Mouse (Mus musculus) brain, embryonic 14.5 days (tissue): ENCODE measurements around the gene Ssbp4. TPM values are rescaled to one million over a fixed set of nuclear protein-coding genes. Genes with fewer than 3 reads are reported as not detected.
A peak's percentile ranks its signal among the peaks of the same experiment; 100 is the strongest.
"Not testable (repeated sequence)": the region's sequence is repeated elsewhere in the genome, so short reads cannot be mapped to it uniquely, and the experiment has no call there.

Experiments used
- DNase-seq: peaks from one replicate; pipeline ENCODE4 v3.0.0-alpha.2; 2011; ENCODE audit warnings: low read depth
- CTCF ChIP-seq: fragments of 200-500 bp; IDR thresholded peaks from 2 replicates; pipeline ENCODE4 v1.5.1; 2012; ENCODE audit warnings: inconsistent platforms, mild to moderate bottlenecking, moderate library complexity, borderline replicate concordance; ENCODE audit not compliant: insufficient read depth, insufficient read length; ENCODE audit errors: extremely low read depth
- POLR2A ChIP-seq: fragments of 200-500 bp; IDR thresholded peaks from 2 replicates; pipeline ENCODE4 v1.6.1; 2012; ENCODE audit warnings: mild to moderate bottlenecking, inconsistent platforms, borderline replicate concordance; ENCODE audit not compliant: poor library complexity, insufficient read depth, insufficient read length, severe bottlenecking; ENCODE audit errors: extremely low read depth
- polyA plus RNA-seq: library from polyadenylated mRNA; depleted of rRNA; stranded (reverse); fragments of >200 nt; gene quantifications from 2 replicates; pipeline ENCODE4 v1.2.3, GENCODE M21; 2012

The Ssbp4 gene
- polyA plus RNA-seq, 1 experiment: 202 TPM

DNA sequence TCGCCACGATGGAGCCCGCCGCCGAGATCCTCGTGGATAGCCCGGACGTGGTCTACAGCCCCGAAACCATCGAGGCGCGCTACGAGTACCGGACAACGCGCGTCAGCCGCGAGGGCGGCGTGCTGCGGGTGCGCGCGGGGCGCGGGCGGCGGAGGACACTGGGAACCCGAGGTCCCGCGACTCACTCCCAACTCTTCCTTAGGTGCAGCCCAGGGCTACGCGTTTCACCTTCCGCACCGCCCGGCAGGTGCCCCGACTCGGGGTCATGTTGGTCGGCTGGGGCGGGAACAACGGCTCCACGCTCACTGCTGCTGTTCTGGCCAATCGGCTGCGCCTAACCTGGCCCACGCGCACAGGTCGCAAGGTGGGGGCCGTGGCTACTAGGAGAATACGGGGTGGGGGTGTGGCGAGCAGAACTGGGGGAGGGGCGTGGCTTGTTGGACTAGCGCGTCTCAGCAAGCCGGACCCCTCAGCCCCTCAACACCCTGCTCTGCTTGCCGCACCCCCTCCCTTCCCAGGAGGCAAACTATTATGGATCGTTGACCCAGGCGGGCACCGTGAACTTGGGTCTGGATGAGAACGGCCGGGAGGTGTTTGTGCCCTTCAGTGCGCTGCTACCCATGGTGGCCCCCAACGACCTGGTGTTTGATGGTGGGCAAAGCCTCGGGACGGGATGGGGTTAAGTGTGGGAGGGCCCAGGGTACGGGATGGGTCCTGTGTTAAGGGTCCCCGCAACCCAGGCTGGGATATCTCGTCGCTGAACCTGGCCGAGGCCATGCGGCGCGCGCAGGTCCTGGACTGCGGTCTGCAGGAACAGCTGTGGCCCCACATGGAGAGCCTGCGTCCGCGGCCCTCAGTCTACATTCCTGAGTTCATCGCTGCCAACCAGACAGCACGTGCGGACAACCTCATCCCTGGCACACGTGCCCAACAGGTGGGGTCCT is 13.8 kb downstream of the Ssbp4 start:
- TF ChIP-seq CTCF (no peak), POLR2A (no peak)
- DNase-seq: peak; percentile 46

DNA sequence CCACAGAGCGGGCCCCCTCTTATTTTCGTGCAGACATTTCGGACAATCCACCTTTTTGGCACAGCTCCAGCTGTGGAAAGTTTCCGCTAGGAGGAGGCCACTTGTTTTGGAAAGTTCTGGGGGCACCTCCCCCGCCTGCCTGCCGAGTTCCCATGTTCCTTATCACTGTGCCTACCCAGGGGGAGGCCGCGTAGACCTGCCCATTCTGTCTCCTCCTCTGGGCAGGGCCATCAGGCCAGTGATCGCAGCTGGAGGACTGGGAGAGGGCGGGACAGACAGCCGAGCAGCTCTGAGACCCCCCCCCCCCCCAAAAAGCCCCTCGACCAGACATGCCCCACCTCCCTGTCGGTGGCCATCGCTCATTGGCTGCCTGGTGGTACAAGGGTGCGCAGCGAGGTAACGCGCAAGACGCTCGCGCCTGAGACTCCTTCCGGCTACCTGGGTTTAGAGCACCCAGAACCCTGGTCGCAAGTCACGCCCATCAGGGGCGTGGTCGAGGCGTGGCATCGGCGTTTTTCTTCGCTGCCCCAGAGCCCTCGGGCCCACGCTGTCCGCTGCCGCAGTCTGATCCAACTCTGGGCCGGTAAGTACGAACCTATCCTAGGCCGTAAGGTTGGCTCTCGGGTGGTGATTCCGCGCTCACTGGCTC is 14.6 kb downstream of the Ssbp4 start, which contains the start of gene Isyna1:
Gene Isyna1, plus strand, starts transcription at position 413 of the 649 bp plus-strand sequence.
- TF ChIP-seq POLR2A (no peak), CTCF (no peak)
- peak; percentile 95 for DNase-seq

GRCm38 (mm10) chr8:70593173-70593572 is 15.5 kb downstream of the Ssbp4 start:
- DNase-seq: no peak
- TF ChIP-seq POLR2A (no peak), CTCF (no peak)

DNA sequence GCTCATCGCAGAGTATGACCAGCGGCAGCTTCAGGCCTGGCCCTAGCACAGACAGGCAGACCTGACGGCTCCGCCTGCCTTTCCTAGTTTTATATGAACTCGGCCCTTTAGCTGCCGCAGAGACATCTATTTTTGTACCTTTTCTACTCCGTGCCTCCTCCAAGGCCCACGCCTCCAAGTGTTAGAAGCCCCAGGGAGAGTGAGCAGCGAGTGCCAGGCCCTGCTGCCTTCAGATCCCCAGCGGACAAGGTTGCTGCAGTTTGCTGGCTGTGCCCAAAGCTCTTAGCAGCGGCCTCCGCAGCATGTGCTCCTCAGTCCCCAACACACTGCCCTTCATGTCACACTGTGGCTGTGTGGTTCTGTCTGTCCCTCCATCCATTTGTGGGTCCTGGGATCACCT is 17.1 kb downstream of the Ssbp4 start:
- TF ChIP-seq POLR2A: no peak
- TF ChIP-seq CTCF: no peak
- no peak for DNase-seq

GRCm38 (mm10) chr8:70587955-70588354 is 20.7 kb downstream of the Ssbp4 start:
- not testable (repeated sequence) for DNase-seq

DNA sequence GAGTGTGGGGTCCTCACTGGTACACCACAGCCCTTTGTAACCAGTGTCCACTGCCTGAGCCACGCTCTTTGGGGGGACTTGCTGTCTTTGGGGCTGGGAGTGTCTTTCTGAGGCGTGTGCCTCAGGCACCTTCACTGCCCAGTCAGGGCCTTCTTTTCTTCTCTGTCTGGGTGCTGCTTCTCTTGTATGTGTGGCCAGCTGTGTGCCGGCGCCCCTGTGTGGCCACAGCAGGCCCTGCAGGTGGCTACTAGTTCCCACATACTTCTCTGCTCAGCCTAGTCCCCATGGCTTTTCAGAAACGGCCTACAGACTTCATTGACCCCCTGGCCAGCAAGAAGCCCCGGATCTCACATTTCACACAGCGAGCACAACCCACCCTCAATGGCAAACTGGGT is 23.4 kb downstream of the Ssbp4 start:
- peak; percentile 77 for TF ChIP-seq CTCF
- no peak for TF ChIP-seq POLR2A
- no peak for DNase-seq

DNA sequence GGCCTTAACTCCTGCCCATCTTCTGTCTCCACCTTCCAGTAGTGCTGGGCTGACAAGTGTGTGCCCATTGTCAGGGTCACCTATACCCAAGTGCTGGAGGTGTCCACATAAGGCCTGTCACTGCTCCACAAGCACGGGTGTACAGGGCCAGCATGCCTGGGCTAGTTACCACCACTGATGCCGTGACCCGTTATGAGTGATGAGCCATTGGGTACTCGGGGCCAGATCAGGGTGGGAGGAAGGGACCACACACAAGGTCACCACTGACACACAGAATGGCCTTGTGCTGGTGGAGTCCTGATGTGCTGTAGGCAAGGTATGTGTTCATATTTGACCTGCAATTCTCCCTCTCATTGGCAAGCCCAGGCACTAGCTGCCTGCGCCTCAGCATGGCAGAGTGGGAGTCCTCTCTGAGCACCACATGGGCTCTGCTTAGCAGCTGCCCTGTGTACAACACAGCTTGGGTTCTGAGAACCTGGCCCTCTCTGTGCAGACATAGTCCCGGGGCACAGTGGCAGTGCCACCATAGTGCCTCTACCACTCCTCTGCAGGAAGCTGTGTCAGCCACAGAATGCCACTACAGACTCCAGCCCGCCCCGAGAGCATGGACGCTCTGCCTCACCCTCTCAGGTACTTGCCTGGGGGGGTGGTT is 23.9 kb downstream of the Ssbp4 start:
- DNase-seq: no peak
- TF ChIP-seq CTCF (no peak), POLR2A (no peak)

- TF ChIP-seq CTCF (no peak), POLR2A (no peak)
- DNase-seq: no peak
These were observed 24.9 kb downstream of the Ssbp4 start for GRCm38 (mm10) chr8:70583476-70584387.

GRCm38 (mm10) chr8:70577207-70577606 is 31.5 kb downstream of the Ssbp4 start:
- DNase-seq: no peak

DNA sequence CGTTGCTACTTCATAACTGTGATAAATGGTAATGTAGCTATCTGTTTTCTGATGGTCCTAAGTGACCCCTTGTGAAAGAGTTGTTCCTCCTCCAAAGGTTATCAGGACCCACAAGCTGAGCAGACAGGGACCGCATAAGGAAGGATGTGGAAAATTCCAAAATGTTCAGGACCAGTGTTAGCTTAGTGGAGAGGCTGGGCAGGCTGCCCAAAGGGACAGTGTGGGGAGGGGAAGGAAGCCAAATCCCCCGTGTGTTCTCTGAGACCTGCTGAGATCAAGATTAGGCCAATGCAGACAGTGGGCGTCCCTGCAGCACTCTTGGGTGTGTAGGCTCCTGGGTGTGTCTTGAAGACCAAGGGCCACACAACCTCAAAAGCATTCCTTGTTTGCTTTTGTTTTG is 33.8 kb downstream of the Ssbp4 start:
- DNase-seq: no peak
- TF ChIP-seq CTCF: no peak
- TF ChIP-seq POLR2A: no peak

More at GRCm38 (mm10) chr8:70577207-70577606, 31.5 kb downstream of the Ssbp4 start:
- TF ChIP-seq CTCF: no peak
- no peak for TF ChIP-seq POLR2A

DNA sequence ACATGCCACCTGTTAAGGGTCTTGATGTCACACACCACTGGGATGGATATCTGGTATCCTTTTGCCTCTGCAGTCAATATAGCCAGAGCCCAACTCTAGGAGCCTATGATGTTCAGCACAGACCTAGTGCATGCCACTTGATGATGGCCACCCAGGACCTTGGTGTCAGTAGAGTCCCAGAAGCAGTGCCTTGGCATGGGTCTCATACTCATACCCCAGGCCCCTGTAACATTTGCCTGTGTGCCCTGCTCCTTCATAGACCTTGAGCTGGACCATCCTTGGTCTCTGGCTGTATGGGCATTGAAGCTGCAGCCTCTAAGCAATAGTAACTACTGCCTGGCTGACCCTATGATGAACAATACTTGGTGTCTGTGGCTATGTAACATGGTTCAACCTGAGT is 34.4 kb downstream of the Ssbp4 start:
- DNase-seq: no peak
- TF ChIP-seq CTCF: no peak
- TF ChIP-seq POLR2A: no peak

DNA sequence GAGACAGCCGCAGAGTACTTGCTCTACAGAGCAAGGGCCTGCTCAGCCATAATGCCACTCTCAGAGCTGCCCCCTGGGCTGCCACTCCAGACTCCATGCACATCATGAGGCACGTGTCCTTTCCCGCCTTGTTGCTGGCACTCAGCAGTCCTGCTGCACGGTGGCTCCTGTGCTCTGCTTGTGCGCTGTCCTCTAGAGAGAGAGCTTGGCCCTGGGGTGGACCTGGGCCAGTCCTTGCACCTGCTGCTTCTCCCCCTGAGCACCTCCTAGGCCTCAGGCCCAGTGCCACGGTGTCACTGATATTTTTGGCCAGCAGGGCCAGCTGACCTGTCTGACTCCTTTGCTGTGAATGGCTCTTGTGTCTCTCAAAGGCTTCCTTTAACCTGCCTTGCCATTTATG is 37.7 kb downstream of the Ssbp4 start:
- DNase-seq: no peak
- TF ChIP-seq CTCF (no peak), POLR2A (no peak)

DNA sequence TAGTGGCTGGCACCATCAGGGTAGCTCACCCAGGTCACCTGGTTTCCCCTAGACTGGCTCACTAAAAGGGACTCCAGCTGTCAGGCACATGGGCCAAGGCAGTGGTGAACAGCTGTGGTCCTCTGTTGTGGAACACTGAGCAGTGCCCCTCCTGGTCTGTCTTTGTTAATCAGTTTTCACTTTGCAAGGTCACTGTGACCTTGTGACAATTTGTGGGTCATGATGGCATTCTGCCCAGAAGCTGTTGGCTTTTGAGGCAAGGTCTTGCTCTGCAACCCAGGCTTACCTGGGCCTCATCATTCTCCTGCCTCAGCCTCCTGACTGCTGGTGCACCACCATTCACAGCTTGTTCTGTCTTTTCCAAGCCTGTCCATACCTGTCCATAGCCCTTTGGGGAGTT is 38.3 kb downstream of the Ssbp4 start:
- no peak for DNase-seq
- TF ChIP-seq POLR2A (no peak), CTCF (no peak)

DNA sequence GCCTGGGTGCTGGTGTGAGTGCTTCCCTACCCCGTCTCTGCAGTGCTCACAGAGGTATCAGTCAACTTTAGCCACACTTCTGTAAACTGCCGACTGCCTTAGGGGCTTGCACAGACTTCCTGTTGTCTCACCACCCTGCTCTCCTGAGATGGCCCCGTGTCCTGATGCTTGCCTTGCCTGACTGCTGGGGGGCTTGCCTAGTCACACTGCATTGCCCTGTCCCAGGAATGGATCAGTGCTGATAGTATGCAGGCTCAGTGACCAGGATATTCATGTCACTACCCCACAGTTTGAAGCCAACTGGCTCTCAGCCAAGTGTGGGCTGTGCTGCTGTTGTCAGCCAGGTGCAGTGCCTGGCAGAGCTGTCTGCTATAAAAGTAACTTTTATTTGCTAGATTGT is 43.1 kb downstream of the Ssbp4 start:
- no peak for TF ChIP-seq POLR2A
- no peak for TF ChIP-seq CTCF
- DNase-seq: peak; percentile 31
